Mouse (Mus musculus): ENCODE results near the gene I0C0044D17Rik.

DNA sequence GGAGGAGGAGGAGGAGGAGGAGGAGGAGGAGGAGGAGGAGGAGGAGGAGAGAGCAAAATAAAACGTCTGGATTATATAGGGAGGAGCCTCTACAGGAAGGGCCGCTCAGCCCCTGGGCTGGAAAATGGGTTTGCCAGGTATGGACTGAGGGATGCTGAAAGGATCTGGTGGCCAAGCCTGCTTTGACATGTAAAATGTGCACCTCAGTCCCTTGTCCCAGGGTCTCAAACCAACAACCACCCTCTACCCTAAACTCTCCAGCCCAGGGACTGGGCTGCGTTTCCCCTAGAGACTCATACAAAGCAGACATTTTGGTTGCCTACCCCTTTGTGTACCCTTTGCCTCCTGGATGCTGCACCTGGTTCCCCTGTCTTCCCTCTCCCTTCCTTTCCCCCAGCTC lies 40.9 kb upstream of the I0C0044D17Rik start:
- TF ChIP-seq CTCF (IDR thresholded peaks at IDR 0.05; ENCODE audit: extremely low read depth, insufficient read length, insufficient replicate concordance, low read depth, low read length): no peak
- TF ChIP-seq POLR2A (IDR thresholded peaks at IDR 0.05; ENCODE audit: low read depth, low read length): no peak

Data from small intestine, adult 2 months (tissue).